Mouse (Mus musculus): ENCODE results near the gene Top3a. TPM values are rescaled to one million over a fixed set of nuclear protein-coding genes. Genes with fewer than 3 reads are reported as not detected.

Top3a gene
- polyA plus RNA-seq, 1 experiment, result 5.7 TPM

- no peak overlapping the region for H3K4me2 ChIP-seq (ENCODE audit: low read depth)
- H3K27me3 ChIP-seq (ENCODE audit: control insufficient read depth, insufficient read depth, insufficient read length), result no peaks in the 10 kb centered on the region
- peaks cover 3% of the 10 kb centered on the region for H3K36me3 ChIP-seq (ENCODE audit: control insufficient read depth, insufficient read depth)
- TF ChIP-seq MYOD1 (IDR thresholded peaks at IDR 0.05; ENCODE audit: control insufficient read depth in 1 of 3, insufficient read length in 2 of 3, low read depth in 2 of 3) (no peak), MAX (IDR thresholded peaks at IDR 0.05; ENCODE audit: low read depth) (no peak), MYOG (IDR thresholded peaks at IDR 0.05; ENCODE audit: control insufficient read depth in 1 of 3, insufficient read depth in 1 of 3, insufficient read length in 2 of 3, low read depth in 2 of 3) (no peak), POLR2A (IDR thresholded peaks at IDR 0.05; ENCODE audit: insufficient read length, low read depth) (no peak), TCF12 (IDR thresholded peaks at IDR 0.05; ENCODE audit: insufficient read depth, poor library complexity, severe bottlenecking) (no peak), E2F4 (IDR thresholded peaks at IDR 0.05; ENCODE audit: insufficient read depth) (no peak), CEBPB (IDR thresholded peaks at IDR 0.05; ENCODE audit: insufficient read depth, poor library complexity, severe bottlenecking) (no peak), POLR2AphosphoS2 (IDR thresholded peaks at IDR 0.05; ENCODE audit: insufficient read length, low read depth) (no peak), REST (IDR thresholded peaks at IDR 0.05; ENCODE audit: insufficient read depth, insufficient read length) (no peak), TCF3 (IDR thresholded peaks at IDR 0.05; ENCODE audit: insufficient read length, low read depth) (no peak), SRF (IDR thresholded peaks at IDR 0.05; ENCODE audit: control insufficient read depth, insufficient read length, low read depth) (no peak), USF1 (IDR thresholded peaks at IDR 0.05; ENCODE audit: low read depth) (no peak)
- H3K79me2 ChIP-seq (ENCODE audit: control insufficient read depth, insufficient read depth), result peaks cover 49% of the 10 kb centered on the region
- no peak overlapping the region for H3ac ChIP-seq (ENCODE audit: control insufficient read depth, insufficient read length)
- H3K4me3 ChIP-seq, result no peak overlapping the region
Measured at GRCm38 (mm10) chr11:60704023-60704880, 72.9 kb downstream of the Top3a start.

- Histone ChIP-seq H3ac (ENCODE audit: control insufficient read depth, insufficient read length) (no peak overlapping the region), H3K36me3 (ENCODE audit: control insufficient read depth, insufficient read depth) (peaks cover 2% of the 10 kb centered on the region)
- TF ChIP-seq MYOD1 (IDR thresholded peaks at IDR 0.05; ENCODE audit: control insufficient read depth in 1 of 3, insufficient read length in 2 of 3, low read depth in 2 of 3) (no peak), TCF12 (IDR thresholded peaks at IDR 0.05; ENCODE audit: insufficient read depth, poor library complexity, severe bottlenecking) (no peak), TCF3 (IDR thresholded peaks at IDR 0.05; ENCODE audit: insufficient read length, low read depth) (no peak), POLR2A (IDR thresholded peaks at IDR 0.05; ENCODE audit: insufficient read length, low read depth) (no peak), USF1 (IDR thresholded peaks at IDR 0.05; ENCODE audit: low read depth) (no peak), E2F4 (IDR thresholded peaks at IDR 0.05; ENCODE audit: insufficient read depth) (no peak), MAX (IDR thresholded peaks at IDR 0.05; ENCODE audit: low read depth) (no peak), CEBPB (IDR thresholded peaks at IDR 0.05; ENCODE audit: insufficient read depth, poor library complexity, severe bottlenecking) (no peak)
Measured at GRCm38 (mm10) chr11:60703131-60703530, 74.0 kb downstream of the Top3a start.

GRCm38 (mm10) chr11:60701611-60702010 lies 75.6 kb downstream of the Top3a start:
- Histone ChIP-seq H3ac (ENCODE audit: control insufficient read depth, insufficient read length) (no peak overlapping the region), H3K36me3 (ENCODE audit: control insufficient read depth, insufficient read depth) (no peaks in the 10 kb centered on the region), H3K79me2 (ENCODE audit: control insufficient read depth, insufficient read depth) (peaks cover 49% of the 10 kb centered on the region), H3K4me3 (peak overlapping the region; percentile 55), H3K27me3 (ENCODE audit: control insufficient read depth, insufficient read depth, insufficient read length) (no peaks in the 10 kb centered on the region), H3K4me2 (ENCODE audit: low read depth) (peak overlapping the region; percentile 74)
- TF ChIP-seq MAX (IDR thresholded peaks at IDR 0.05; ENCODE audit: low read depth) (no peak), CEBPB (IDR thresholded peaks at IDR 0.05; ENCODE audit: insufficient read depth, poor library complexity, severe bottlenecking) (no peak), TCF12 (IDR thresholded peaks at IDR 0.05; ENCODE audit: insufficient read depth, poor library complexity, severe bottlenecking) (no peak), USF1 (IDR thresholded peaks at IDR 0.05; ENCODE audit: low read depth) (no peak), E2F4 (IDR thresholded peaks at IDR 0.05; ENCODE audit: insufficient read depth) (no peak), POLR2A (IDR thresholded peaks at IDR 0.05; ENCODE audit: insufficient read length, low read depth) (no peak), MYOD1 (IDR thresholded peaks at IDR 0.05; ENCODE audit: control insufficient read depth in 1 of 3, insufficient read length in 2 of 3, low read depth in 2 of 3) (no peak), TCF3 (IDR thresholded peaks at IDR 0.05; ENCODE audit: insufficient read length, low read depth) (no peak), SRF (IDR thresholded peaks at IDR 0.05; ENCODE audit: control insufficient read depth, insufficient read length, low read depth) (no peak), MYOG (IDR thresholded peaks at IDR 0.05; ENCODE audit: control insufficient read depth in 1 of 3, insufficient read depth in 1 of 3, insufficient read length in 2 of 3, low read depth in 2 of 3) (no peak), POLR2AphosphoS2 (IDR thresholded peaks at IDR 0.05; ENCODE audit: insufficient read length, low read depth) (no peak), REST (IDR thresholded peaks at IDR 0.05; ENCODE audit: insufficient read depth, insufficient read length) (no peak)

More at GRCm38 (mm10) chr11:60703131-60703530, 74.0 kb downstream of the Top3a start:
- Histone ChIP-seq H3K4me2 (ENCODE audit: low read depth) (no peak overlapping the region), H3K4me3 (no peak overlapping the region), H3K27me3 (ENCODE audit: control insufficient read depth, insufficient read depth, insufficient read length) (no peaks in the 10 kb centered on the region), H3K79me2 (ENCODE audit: control insufficient read depth, insufficient read depth) (peaks cover 49% of the 10 kb centered on the region)

DNA sequence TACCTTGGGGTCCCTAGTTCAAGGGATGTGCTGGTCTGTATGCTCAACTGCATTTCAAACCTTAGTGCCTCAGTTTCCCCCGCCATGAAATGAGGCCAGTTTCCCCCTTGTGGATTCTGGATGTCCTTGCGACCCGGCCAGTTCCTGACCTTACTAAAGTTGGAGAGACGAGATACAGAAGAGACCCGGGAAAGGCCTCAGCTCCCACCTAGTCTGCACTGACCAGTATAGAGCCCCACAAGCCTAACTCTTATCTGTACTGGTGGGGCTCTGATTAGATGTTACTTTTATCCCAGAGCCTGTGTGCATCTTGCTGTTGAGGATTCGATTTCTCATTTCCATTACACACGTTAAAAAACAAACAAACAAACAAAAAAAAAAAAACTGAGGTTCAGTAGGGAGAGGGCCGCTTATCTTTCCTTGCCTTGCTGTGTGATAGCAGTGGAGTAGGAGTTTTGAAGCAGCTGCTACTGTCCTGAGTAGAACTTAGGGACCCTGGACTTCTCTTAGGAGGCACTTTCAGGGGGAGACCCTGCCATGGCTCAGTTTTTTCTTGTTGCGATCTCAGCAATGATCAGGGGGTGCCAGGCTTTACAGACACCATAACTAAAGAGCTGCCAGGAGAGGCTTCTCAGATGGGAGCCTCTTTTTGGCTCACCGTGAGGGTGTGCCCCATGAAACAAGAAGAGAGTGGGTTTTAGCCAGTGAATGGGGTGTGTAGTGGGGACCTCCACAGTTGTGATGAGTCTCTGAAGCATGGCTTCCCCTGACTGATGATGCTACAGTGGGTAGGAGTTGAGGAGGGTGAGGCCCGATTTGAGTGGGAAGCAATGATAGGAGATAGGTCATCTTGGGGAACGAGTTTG lies 76.6 kb downstream of the Top3a start:
- Histone ChIP-seq H3K4me2 (ENCODE audit: low read depth) (peak overlapping the region; percentile 74), H3K36me3 (ENCODE audit: control insufficient read depth, insufficient read depth) (no peaks in the 10 kb centered on the region), H3ac (ENCODE audit: control insufficient read depth, insufficient read length) (peak overlapping the region; percentile 55), H3K4me3 (peak overlapping the region; percentile 55), H3K27me3 (ENCODE audit: control insufficient read depth, insufficient read depth, insufficient read length) (no peaks in the 10 kb centered on the region), H3K79me2 (ENCODE audit: control insufficient read depth, insufficient read depth) (peaks cover 49% of the 10 kb centered on the region)
- TF ChIP-seq USF1 (IDR thresholded peaks at IDR 0.05; ENCODE audit: low read depth), result no peak
- no peak for TF ChIP-seq TCF3 (IDR thresholded peaks at IDR 0.05; ENCODE audit: insufficient read length, low read depth)
- TF ChIP-seq MYOD1 (IDR thresholded peaks at IDR 0.05; ENCODE audit: control insufficient read depth in 1 of 3, insufficient read length in 2 of 3, low read depth in 2 of 3), result no peak
- TF ChIP-seq MAX (IDR thresholded peaks at IDR 0.05; ENCODE audit: low read depth), result no peak
- no peak for TF ChIP-seq E2F4 (IDR thresholded peaks at IDR 0.05; ENCODE audit: insufficient read depth)
- TF ChIP-seq TCF12 (IDR thresholded peaks at IDR 0.05; ENCODE audit: insufficient read depth, poor library complexity, severe bottlenecking), result no peak
- no peak for TF ChIP-seq POLR2A (IDR thresholded peaks at IDR 0.05; ENCODE audit: insufficient read length, low read depth)
- TF ChIP-seq POLR2AphosphoS2 (IDR thresholded peaks at IDR 0.05; ENCODE audit: insufficient read length, low read depth), result no peak
- no peak for TF ChIP-seq CEBPB (IDR thresholded peaks at IDR 0.05; ENCODE audit: insufficient read depth, poor library complexity, severe bottlenecking)
- TF ChIP-seq REST (IDR thresholded peaks at IDR 0.05; ENCODE audit: insufficient read depth, insufficient read length), result no peak
- no peak for TF ChIP-seq MYOG (IDR thresholded peaks at IDR 0.05; ENCODE audit: control insufficient read depth in 1 of 3, insufficient read depth in 1 of 3, insufficient read length in 2 of 3, low read depth in 2 of 3)
- no peak for TF ChIP-seq SRF (IDR thresholded peaks at IDR 0.05; ENCODE audit: control insufficient read depth, insufficient read length, low read depth)

Measured in myocyte (in vitro differentiated cells).